ENCODE assay signal across 17 mouse cellular contexts in genomic region chr8:61327333-61327732, GRCm38 (mm10).
"Had no signal": no experiment of that assay in that cellular context is flagged by ENCODE, and none has a peak within 500 bp of the region (broad histone marks: within the 10 kb centered on the region; RNA-seq: fewer than 3 reads in every experiment).

No protein-coding gene starts in this region.

- H3K4me1 ChIP-seq: lung, embryonic 15.5 days; megakaryocyte, embryonic 14.5 days; stomach, embryonic 15.5 days had no signal

- DNase-seq: lung, adult 2 months; lung, postnatal 14 days; lung, postnatal 36 days; right cerebral cortex, postnatal 14 days; thymus, adult 2 months; thymus, postnatal 14 days; thymus, postnatal 36 days had no signal

- H3K27me3 ChIP-seq: lung, embryonic 15.5 days; megakaryocyte, embryonic 14.5 days; midbrain, embryonic 13.5 days; midbrain, embryonic 15.5 days; neural tube, embryonic 12.5 days; stomach, embryonic 15.5 days had no signal

- H3K36me3 ChIP-seq: midbrain, embryonic 15.5 days; neural tube, embryonic 12.5 days had no signal

- H3K9me3 ChIP-seq: lung, embryonic 15.5 days; midbrain, embryonic 13.5 days; midbrain, embryonic 15.5 days; neural tube, embryonic 12.5 days; stomach, embryonic 15.5 days had no signal

- H3K4me3 ChIP-seq: lung, embryonic 15.5 days; megakaryocyte, embryonic 14.5 days; midbrain, embryonic 13.5 days; midbrain, embryonic 15.5 days; neural tube, embryonic 12.5 days; stomach, embryonic 15.5 days had no signal

- H3K9ac ChIP-seq: lung, embryonic 15.5 days; midbrain, embryonic 13.5 days; midbrain, embryonic 15.5 days; neural tube, embryonic 12.5 days; stomach, embryonic 15.5 days had no signal

- H3K27ac ChIP-seq: lung, embryonic 15.5 days; macrophage; midbrain, embryonic 13.5 days; midbrain, embryonic 15.5 days; neural tube, embryonic 12.5 days; stomach, embryonic 15.5 days; stomach, postnatal 0 days had no signal

- H3K4me2 ChIP-seq: lung, embryonic 15.5 days; midbrain, embryonic 11.5 days; midbrain, embryonic 13.5 days; midbrain, embryonic 15.5 days; neural tube, embryonic 12.5 days; stomach, embryonic 15.5 days had no signal

- ATAC-seq: lung, postnatal 0 days; midbrain, embryonic 13.5 days; midbrain, embryonic 15.5 days had no signal
